In genomic region chr2:127298056-127298455, GRCm38 (mm10) we compare ENCODE assay signal across 22 mouse cellular contexts. TPM values are rescaled to one million over a fixed set of nuclear protein-coding genes. Genes with fewer than 3 reads are reported as not detected.
"Had no signal": no experiment of that assay in that cellular context is flagged by ENCODE, and none has a peak within 500 bp of the region (broad histone marks: within the 10 kb centered on the region; RNA-seq: fewer than 3 reads in every experiment).

No protein-coding gene starts in this region.

- H3K4me1 ChIP-seq: liver, embryonic 12.5 days; midbrain, embryonic 10.5 days; neural tube, embryonic 15.5 days had no signal

- H3K4me2 ChIP-seq: limb, embryonic 13.5 days; liver, embryonic 12.5 days; lung, embryonic 14.5 days; neural tube, embryonic 15.5 days had no signal

- ATAC-seq: liver, embryonic 12.5 days had no signal

- H3K9ac ChIP-seq: limb, embryonic 13.5 days; liver, embryonic 12.5 days; lung, embryonic 14.5 days; neural tube, embryonic 15.5 days had no signal

- H3K27me3 ChIP-seq: limb, embryonic 13.5 days; liver, embryonic 12.5 days; neural tube, embryonic 15.5 days had no signal

- H3K27ac ChIP-seq: liver, embryonic 12.5 days; midbrain, embryonic 10.5 days; neural tube, embryonic 15.5 days had no signal

- H3K9me3 ChIP-seq: limb, embryonic 13.5 days; liver, embryonic 12.5 days; midbrain, embryonic 10.5 days; neural tube, embryonic 15.5 days had no signal

- DNase-seq: kidney, adult 8-10 months; kidney, postnatal 25 days; layer of hippocampus, adult 9-11 months; lung, embryonic 14.5 days; lung, postnatal 10 days; lung, postnatal 4 days; midbrain, embryonic 14.5 days; right cerebral cortex, postnatal 4 days; spleen, adult 18-20 months; thymus, adult 18-20 months; thymus, postnatal 25 days had no signal

- H3K4me3 ChIP-seq: limb, embryonic 13.5 days; liver, embryonic 12.5 days; midbrain, embryonic 10.5 days; myocyte; neural tube, embryonic 15.5 days had no signal

RNA-seq across cellular contexts. Expression of gene Astl, which starts 40.4 kb away (rescaled TPM):
- total RNA-seq: left cerebral cortex, postnatal 10 days had no signal
- polyA plus RNA-seq: kidney, embryonic 16.5 days; liver, embryonic 12.5 days; liver, embryonic 16.5 days; lung, embryonic 14.5 days; midbrain, embryonic 10.5 days; midbrain, embryonic 14.5 days; neural tube, embryonic 11.5 days; neural tube, embryonic 15.5 days; stomach, embryonic 14.5 days; urinary bladder, adult 2 months had no signal
